12 mouse cellular contexts compared by ENCODE assay signal in genomic region chr10:19594201-19594905, GRCm38 (mm10). TPM values are rescaled to one million over a fixed set of nuclear protein-coding genes. Genes with fewer than 3 reads are reported as not detected.
DNase-seq lines count a peak whose midpoint lies in the region; ATAC-seq lines count a peak whose summit lies in the region.
"Had no signal": no experiment of that assay in that cellular context is flagged by ENCODE, and none has a peak within 500 bp of the region (broad histone marks: within the 10 kb centered on the region; RNA-seq: fewer than 3 reads in every experiment).

No protein-coding gene starts in this region.

- 65% methylated on average over 3 of the region's 3 CpGs for WGBS in intestine, embryonic 15.5 days

- ATAC-seq in intestine, embryonic 15.5 days: peak; percentile 14; the same call in 1 of the 2 replicates
- ATAC-seq in megakaryocyte, adult 5-6 weeks (ENCODE audit: poor library complexity, severe bottlenecking): peak; percentile 26; the same call in 1 of the 2 replicates
- ATAC-seq in megakaryocyte-erythroid progenitor cell, adult 5-6 weeks (replicated peaks; ENCODE audit: low FRiP score, low TSS enrichment, poor library complexity, severe bottlenecking): no peak

- H3K9me3 ChIP-seq in intestine, embryonic 15.5 days: no peaks in the 10 kb centered on the region
- H3K9me3 ChIP-seq: midbrain, embryonic 12.5 days had no signal

- intact Hi-C loops in gastrocnemius, postnatal 36 days (cut with DNase I): no loop called here

- peak; percentile 36 for DNase-seq in gastrocnemius, postnatal 25 days
- no peak for DNase-seq in gastrocnemius, postnatal 36 days
- peak; percentile 29 for DNase-seq in 416B (ENCODE audit: low read depth)
- no peak for DNase-seq in layer of hippocampus, postnatal 25 days (ENCODE audit: extremely low spot score in 1 of 2, low spot score in 1 of 2)
- DNase-seq in spleen, postnatal 10 days (ENCODE audit: low spot score in 2 of 2): no peak
- DNase-seq: gastrocnemius, postnatal 14 days had no signal

- H3K4me2 ChIP-seq in intestine, embryonic 15.5 days (replicated peaks): peak overlapping the region; percentile 56
- H3K4me2 ChIP-seq: midbrain, embryonic 12.5 days had no signal

- H3K27me3 ChIP-seq in intestine, embryonic 15.5 days (replicated peaks): no peaks in the 10 kb centered on the region
- H3K27me3 ChIP-seq: CH12.LX had no signal

- no peaks in the 10 kb centered on the region; the same call in 1 of the 2 replicates for H3K36me3 ChIP-seq in intestine, embryonic 15.5 days

- H3K4me1 ChIP-seq in intestine, embryonic 15.5 days (replicated peaks): peaks cover 25% of the 10 kb centered on the region; the same call in 1 of the 2 replicates

- 0 out of 2 replicates have a peak overlapping the region, but pooled peaks have one; percentile 6 for H3K9ac ChIP-seq in intestine, embryonic 15.5 days
- H3K9ac ChIP-seq: midbrain, embryonic 12.5 days had no signal

- H3K4me3 ChIP-seq in intestine, embryonic 15.5 days (replicated peaks): no peak overlapping the region
- H3K4me3 ChIP-seq: midbrain, embryonic 12.5 days had no signal

- H3K27ac ChIP-seq in intestine, embryonic 15.5 days: peak overlapping the region; percentile 52
- H3K27ac ChIP-seq: midbrain, embryonic 12.5 days had no signal

RNA-seq across cellular contexts. Expression of gene Ifngr1, which starts 2.6 kb away (rescaled TPM):
- 10 to 100 TPM; 21.9 to 26.3 TPM for total RNA-seq in gastrocnemius, postnatal 25 days (2021)
- 10 to 100 TPM; 25.7 to 28.1 TPM for total RNA-seq in gastrocnemius, postnatal 36 days (2021)
- 92.1 and 95.8 TPM in 2 replicates for polyA plus RNA-seq in intestine, embryonic 15.5 days (2015; fragmentation: Nextera tagmentation; extraction: Ambion mirVana)
- total RNA-seq in megakaryocyte, adult 5-6 weeks (2015): 314 and 331 TPM in 2 replicates
- total RNA-seq in megakaryocyte, adult 5-6 weeks (2017): 241 and 246 TPM in 2 replicates
- total RNA-seq in layer of hippocampus, postnatal 25 days (2021): 10 to 100 TPM; 16.1 to 20.2 TPM
- total RNA-seq in megakaryocyte-erythroid progenitor cell, adult 5-6 weeks (2014; fragmentation: Nextera tagmentation): 162 and 163 TPM in 2 replicates
- 197 and 256 TPM in 2 replicates for total RNA-seq in megakaryocyte-erythroid progenitor cell, adult 5-6 weeks (2017)

RNA-seq across cellular contexts. Expression of gene Il22ra2, which starts 27.4 kb away (rescaled TPM):
- not detected for total RNA-seq in gastrocnemius, postnatal 25 days (2021)
- not detected for total RNA-seq in gastrocnemius, postnatal 36 days (2021)
- polyA plus RNA-seq in intestine, embryonic 15.5 days (2015; fragmentation: Nextera tagmentation; extraction: Ambion mirVana): not detected in 2 replicates
- 0.07 and 0.87 TPM in 2 replicates for total RNA-seq in megakaryocyte, adult 5-6 weeks (2015)
- 0.73 TPM in 1 of 2 replicates, not detected in the other for total RNA-seq in megakaryocyte, adult 5-6 weeks (2017)
- total RNA-seq in layer of hippocampus, postnatal 25 days (2021): not detected
- total RNA-seq in megakaryocyte-erythroid progenitor cell, adult 5-6 weeks (2014; fragmentation: Nextera tagmentation): not detected in 2 replicates
- 0.11 TPM in 1 of 2 replicates, not detected in the other for total RNA-seq in megakaryocyte-erythroid progenitor cell, adult 5-6 weeks (2017)
- total RNA-seq: gastrocnemius, postnatal 14 days had no signal
- polyA plus RNA-seq: cortical plate, adult 2 months; midbrain, embryonic 12.5 days had no signal

Comparison
In these comparisons a context has a peak if more than half of its experiments do, and no peak if none do; other contexts are left out.
1. DNase-seq: peak in gastrocnemius, postnatal 25 days (single experiment) and 416B (single experiment); none in gastrocnemius, postnatal 36 days (0 of 2), layer of hippocampus, postnatal 25 days (0 of 2) and spleen, postnatal 10 days (0 of 2).
2. RNA of gene Ifngr1, which starts 2.6 kb away (total RNA-seq): 241 to 331 TPM in megakaryocyte, adult 5-6 weeks and 162 to 256 TPM in megakaryocyte-erythroid progenitor cell, adult 5-6 weeks; 25.7 to 28.1 TPM in gastrocnemius, postnatal 36 days, 21.9 to 26.3 TPM in gastrocnemius, postnatal 25 days and 16.1 to 20.2 TPM in layer of hippocampus, postnatal 25 days; every median in the first group is over 4 times any median in the second.